Mouse (Mus musculus) ES-Bruce4 (cell line): Measurements from ENCODE around the gene Por. TPM values are rescaled to one million over a fixed set of nuclear protein-coding genes. Genes with fewer than 3 reads are reported as not detected.

Experiments used
- H3K27ac ChIP-seq: 2 replicates; pipeline ENCODE4 v1.5.1; 2012; ENCODE audit warnings: low read length, inconsistent platforms; ENCODE audit not compliant: insufficient read depth
- H3K27me3 ChIP-seq: 2 replicates; pipeline ENCODE4 v1.6.1; 2012; ENCODE audit warnings: mild to moderate bottlenecking, low read length, inconsistent platforms; ENCODE audit not compliant: control insufficient read depth, poor library complexity, insufficient read depth, severe bottlenecking
- H3K36me3 ChIP-seq: 2 replicates; pipeline ENCODE4 v1.6.1; 2012; ENCODE audit warnings: inconsistent platforms, mild to moderate bottlenecking, low read length, moderate library complexity; ENCODE audit not compliant: control insufficient read depth, poor library complexity, insufficient read depth, severe bottlenecking
- H3K4me1 ChIP-seq: one replicate; pipeline ENCODE4 v1.8.1; 2011; ENCODE audit warnings: low read length; ENCODE audit not compliant: control insufficient read depth, insufficient read depth
- H3K4me3 ChIP-seq: 2 replicates; pipeline ENCODE4 v1.5.1; 2011; ENCODE audit warnings: low read depth, mild to moderate bottlenecking, low read length
- H3K9ac ChIP-seq: 2 replicates; pipeline ENCODE4 v1.6.1; 2012; ENCODE audit warnings: low read depth, mild to moderate bottlenecking, inconsistent platforms; ENCODE audit not compliant: poor library complexity, severe bottlenecking
- H3K9me3 ChIP-seq: replicated peaks from 2 replicates; pipeline ENCODE4 v1.6.1; 2012; ENCODE audit warnings: mild to moderate bottlenecking, low read length, inconsistent platforms; ENCODE audit not compliant: control insufficient read depth, poor library complexity, insufficient read depth, severe bottlenecking
- CTCF ChIP-seq: IDR thresholded peaks from one replicate; pipeline ENCODE4 v1.8.1; 2011; ENCODE audit warnings: low read depth, low read length
- EP300 ChIP-seq: IDR thresholded peaks from 2 replicates; pipeline ENCODE4 v1.6.1; 2011; ENCODE audit warnings: low read depth, low read length; ENCODE audit not compliant: insufficient read depth
- POLR2A ChIP-seq: IDR thresholded peaks from one replicate; pipeline ENCODE4 v1.8.1; 2011; ENCODE audit warnings: low read length; ENCODE audit not compliant: insufficient read depth
- polyA plus RNA-seq: library from polyadenylated mRNA; stranded (reverse); fragments of >200 nt; gene quantifications from 2 replicates; pipeline ENCODE4 v1.2.4, GENCODE M21; 2011; ENCODE audit warnings: low read depth; ENCODE audit not compliant: missing spikeins, insufficient read depth, insufficient read length

Gene Por
- polyA plus RNA-seq, 1 experiment, result 41.4 TPM

GRCm38 (mm10) chr5:135697711-135698111, 27.9 kb downstream of the Por start:
- no peak overlapping the region for H3K27ac ChIP-seq
- no peaks in the 10 kb centered on the region for H3K36me3 ChIP-seq
- no peaks in the 10 kb centered on the region for H3K9me3 ChIP-seq
- TF ChIP-seq EP300 (no peak), CTCF (no peak), POLR2A (no peak)
- no peak overlapping the region for H3K9ac ChIP-seq
- H3K4me3 ChIP-seq, result no peak overlapping the region
- H3K4me1 ChIP-seq, result peaks cover 1% of the 10 kb centered on the region
- no peaks in the 10 kb centered on the region for H3K27me3 ChIP-seq

- no peaks in the 10 kb centered on the region for H3K9me3 ChIP-seq
- no peaks in the 10 kb centered on the region for H3K36me3 ChIP-seq
- no peaks in the 10 kb centered on the region for H3K27me3 ChIP-seq
- no peak overlapping the region for H3K9ac ChIP-seq
- H3K27ac ChIP-seq, result no peak overlapping the region
- H3K4me1 ChIP-seq, result peaks cover 1% of the 10 kb centered on the region
- H3K4me3 ChIP-seq, result no peak overlapping the region
- TF ChIP-seq EP300 (no peak), CTCF (no peak), POLR2A (no peak)
Observed at GRCm38 (mm10) chr5:135701601-135702000, 31.8 kb downstream of the Por start.

GRCm38 (mm10) chr5:135702190-135702589, 32.4 kb downstream of the Por start:
- no peaks in the 10 kb centered on the region for H3K9me3 ChIP-seq
- H3K36me3 ChIP-seq, result no peaks in the 10 kb centered on the region
- no peak overlapping the region for H3K9ac ChIP-seq
- H3K27me3 ChIP-seq, result no peaks in the 10 kb centered on the region
- H3K4me3 ChIP-seq, result no peak overlapping the region
- no peak overlapping the region for H3K27ac ChIP-seq
- peaks cover 1% of the 10 kb centered on the region for H3K4me1 ChIP-seq
- TF ChIP-seq POLR2A (no peak), EP300 (no peak), CTCF (no peak)

- no peak overlapping the region for H3K9ac ChIP-seq
- no peaks in the 10 kb centered on the region for H3K36me3 ChIP-seq
- no peak overlapping the region for H3K27ac ChIP-seq
- H3K9me3 ChIP-seq, result no peaks in the 10 kb centered on the region
- no peaks in the 10 kb centered on the region for H3K27me3 ChIP-seq
- H3K4me1 ChIP-seq, result peaks cover 2% of the 10 kb centered on the region
- no peak overlapping the region for H3K4me3 ChIP-seq
- TF ChIP-seq POLR2A, result no peak
- 0 out of 2 replicates have a peak, but pooled peaks have one; percentile 30 for TF ChIP-seq EP300
- peak; percentile 82 for TF ChIP-seq CTCF
Observed at GRCm38 (mm10) chr5:135702682-135703192, 32.9 kb downstream of the Por start.

GRCm38 (mm10) chr5:135703431-135703830, 33.6 kb downstream of the Por start:
- TF ChIP-seq POLR2A (no peak), CTCF (no peak), EP300 (no peak)
- Histone ChIP-seq H3K4me3 (no peak overlapping the region), H3K27me3 (no peaks in the 10 kb centered on the region), H3K27ac (no peak overlapping the region), H3K4me1 (peaks cover 8% of the 10 kb centered on the region), H3K9me3 (no peaks in the 10 kb centered on the region), H3K9ac (no peak overlapping the region), H3K36me3 (no peaks in the 10 kb centered on the region)

GRCm38 (mm10) chr5:135705383-135705782, 35.5 kb downstream of the Por start:
- no peaks in the 10 kb centered on the region for H3K36me3 ChIP-seq
- peaks cover 6% of the 10 kb centered on the region for H3K4me1 ChIP-seq
- H3K9me3 ChIP-seq, result no peaks in the 10 kb centered on the region
- no peak overlapping the region for H3K9ac ChIP-seq
- H3K27ac ChIP-seq, result no peak overlapping the region
- TF ChIP-seq POLR2A (no peak), CTCF (no peak), EP300 (no peak)
- H3K27me3 ChIP-seq, result no peaks in the 10 kb centered on the region
- no peak overlapping the region for H3K4me3 ChIP-seq
